Mouse (Mus musculus) common myeloid progenitor, adult 5-6 weeks (primary cell): ENCODE measurements around the gene Ms4a3. TPM values are rescaled to one million over a fixed set of nuclear protein-coding genes. Genes with fewer than 3 reads are reported as not detected.

Experiments used
- ATAC-seq: replicated peaks from 2 replicates; pipeline ENCODE4 v1.8.0; 2016; ENCODE audit warnings: low read depth, mild to moderate bottlenecking, moderate TSS enrichment, inconsistent platforms; ENCODE audit not compliant: poor library complexity, severe bottlenecking
- total RNA-seq: library from RNA; stranded (forward); fragments of 200-1000, 187-1606 nt; gene quantifications from 2 replicates; pipeline ENCODE4 v1.2.3, GENCODE M21; 2017

The Ms4a3 gene
- total RNA-seq, result 31.1 and 41.7 TPM in 2 replicates

DNA sequence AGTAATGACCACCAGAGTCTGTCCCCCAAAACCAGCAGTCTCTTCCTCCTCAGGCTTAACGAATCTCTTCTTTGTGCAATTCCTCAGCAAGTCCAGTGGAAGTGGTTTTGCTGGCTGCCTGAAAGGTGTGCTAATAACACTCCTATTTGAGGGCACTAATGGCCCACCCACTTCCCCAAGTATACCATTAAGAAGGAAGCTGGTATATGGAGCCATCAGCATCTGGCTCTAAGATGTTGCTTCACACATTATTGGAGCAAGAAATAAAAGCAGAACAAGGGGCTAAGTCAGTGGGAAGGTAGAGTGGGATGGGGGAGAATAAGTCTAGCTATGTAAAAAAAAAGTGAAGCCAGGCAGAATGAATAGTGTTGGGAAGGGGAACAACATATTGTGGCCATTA, at the start of gene Ms4a3:
Ms4a3 (minus strand) TSS at position 120 of the 400 bp plus-strand sequence.
- peak; percentile 56 for ATAC-seq

- ATAC-seq, result no peak
Observed at GRCm38 (mm10) chr19:11661562-11661961, 20.9 kb upstream of the Ms4a3 start.

DNA sequence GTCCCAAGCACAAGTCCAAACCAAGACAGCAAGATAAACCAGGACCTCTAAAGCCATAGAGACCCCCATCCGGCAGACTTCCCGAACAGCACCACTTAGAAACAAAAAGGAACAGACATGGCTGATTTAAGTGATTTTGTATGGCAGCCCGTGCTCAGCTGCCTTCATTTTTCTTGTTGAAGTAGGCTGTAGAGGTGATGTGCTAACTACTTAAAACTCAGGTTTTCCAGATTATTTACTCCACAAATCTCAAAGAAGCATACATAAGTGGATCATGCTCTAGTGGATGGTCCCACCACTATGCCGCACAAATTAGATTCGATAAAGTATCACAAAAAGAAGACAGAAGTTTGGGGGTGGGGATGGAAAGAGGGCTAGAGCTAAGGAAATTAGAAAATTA, 19.8 kb upstream of the Ms4a3 start, which contains the start of gene Oosp2:
Oosp2 (minus strand) TSS at position 101 of the 400 bp plus-strand sequence.
- ATAC-seq, result no peak

DNA sequence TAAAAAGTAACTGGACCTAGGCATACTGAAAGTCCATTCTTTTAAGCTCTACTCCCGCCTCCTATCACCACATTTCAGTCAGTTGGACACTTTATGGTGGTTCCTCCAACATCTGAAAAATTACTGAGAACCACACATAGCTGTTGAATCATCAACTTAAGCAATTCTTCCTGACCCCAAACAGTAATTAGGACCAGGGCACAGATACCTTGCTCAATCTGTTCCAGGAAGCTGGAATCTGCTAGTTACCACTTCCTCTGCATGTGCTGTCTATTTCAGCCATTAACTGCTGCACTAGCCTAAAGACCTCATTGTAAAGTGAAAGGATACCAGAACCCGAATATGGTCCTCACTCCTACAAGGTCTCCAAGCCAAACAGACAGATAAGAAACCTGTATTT, 18.5 kb upstream of the Ms4a3 start:
- ATAC-seq, result peak; percentile 86

GRCm38 (mm10) chr19:11649564-11649963, 8.9 kb upstream of the Ms4a3 start:
- ATAC-seq, result no peak

GRCm38 (mm10) chr19:11646166-11646565, 5.5 kb upstream of the Ms4a3 start:
- ATAC-seq, result peak; percentile 58

DNA sequence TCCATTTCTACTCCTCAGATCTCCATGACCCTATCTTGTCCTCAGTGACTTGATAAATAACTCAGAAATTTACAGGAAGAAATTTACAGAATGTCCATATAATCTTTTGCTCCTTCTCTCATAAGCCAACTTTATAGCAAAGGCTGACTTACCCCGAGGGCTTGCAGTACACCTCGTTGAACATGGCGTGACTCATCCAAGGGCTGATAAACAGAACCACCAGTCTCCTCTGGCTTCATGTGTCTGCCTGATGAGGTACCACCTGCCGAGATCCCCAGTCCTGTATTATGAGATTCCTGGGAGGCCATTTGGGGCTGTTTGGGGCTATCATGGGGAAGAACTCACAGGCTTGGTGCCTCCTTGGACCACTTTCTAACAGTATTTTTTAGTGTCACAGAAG, 1.6 kb downstream of the Ms4a3 start:
- no peak for ATAC-seq

DNA sequence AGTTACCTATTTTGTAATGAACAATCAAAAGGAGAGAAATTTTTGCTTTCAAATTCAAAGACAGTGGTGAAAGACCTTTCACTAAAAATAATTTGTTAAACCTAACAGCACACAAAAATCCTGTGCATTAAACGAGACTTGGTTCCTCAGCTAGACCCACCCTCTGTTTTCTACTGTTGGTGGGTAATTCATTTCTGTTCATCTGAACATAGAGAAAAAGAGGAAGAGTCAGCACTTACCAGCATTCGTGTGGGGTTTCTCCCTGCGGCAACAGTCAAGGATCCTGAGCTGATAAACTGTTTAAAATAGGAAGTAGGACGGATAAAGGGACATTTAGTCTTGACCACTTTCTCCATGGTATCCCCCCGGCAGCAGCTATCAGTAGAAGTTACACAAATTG, 5.1 kb downstream of the Ms4a3 start:
- ATAC-seq, result peak; percentile 76

DNA sequence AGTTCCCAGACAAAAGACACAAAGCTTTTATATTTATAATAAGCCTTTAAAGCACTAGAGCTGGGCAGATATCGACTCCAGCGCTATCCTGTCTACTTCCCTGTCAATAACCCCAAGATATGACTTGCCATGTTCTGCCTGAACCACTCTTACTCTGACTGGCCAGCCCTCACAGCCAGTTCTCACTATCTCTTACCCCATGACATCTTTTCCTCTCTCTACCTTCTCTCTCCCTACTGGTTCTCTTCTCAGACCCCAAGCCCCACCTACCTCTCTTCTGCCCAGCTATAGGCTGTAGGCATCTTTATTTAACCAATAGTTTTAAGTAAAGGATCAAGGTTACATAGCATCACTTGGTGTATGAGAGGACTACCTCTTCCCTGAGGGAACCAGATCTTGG, 6.3 kb downstream of the Ms4a3 start:
- peak; percentile 48; the same call in 1 of the 2 replicates for ATAC-seq

DNA sequence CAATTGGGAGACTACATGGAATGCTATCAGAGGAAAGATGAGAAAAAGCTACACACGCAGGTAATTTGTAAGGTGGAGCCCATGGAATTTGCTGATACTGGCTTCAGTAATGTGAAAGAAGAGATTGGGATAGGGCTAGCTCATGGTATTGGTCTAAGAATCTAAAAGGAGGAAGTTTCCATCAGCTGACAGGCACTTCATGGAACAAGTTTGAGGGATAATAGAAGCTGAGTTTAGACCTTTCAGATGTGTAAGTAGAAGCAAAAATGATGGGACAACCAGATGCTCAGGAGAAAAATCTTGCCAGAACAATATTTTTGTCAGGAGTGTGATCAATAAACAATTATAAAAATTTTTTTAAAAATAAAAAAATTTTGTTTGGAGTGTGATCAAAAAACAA, 6.9 kb downstream of the Ms4a3 start:
- no peak for ATAC-seq

DNA sequence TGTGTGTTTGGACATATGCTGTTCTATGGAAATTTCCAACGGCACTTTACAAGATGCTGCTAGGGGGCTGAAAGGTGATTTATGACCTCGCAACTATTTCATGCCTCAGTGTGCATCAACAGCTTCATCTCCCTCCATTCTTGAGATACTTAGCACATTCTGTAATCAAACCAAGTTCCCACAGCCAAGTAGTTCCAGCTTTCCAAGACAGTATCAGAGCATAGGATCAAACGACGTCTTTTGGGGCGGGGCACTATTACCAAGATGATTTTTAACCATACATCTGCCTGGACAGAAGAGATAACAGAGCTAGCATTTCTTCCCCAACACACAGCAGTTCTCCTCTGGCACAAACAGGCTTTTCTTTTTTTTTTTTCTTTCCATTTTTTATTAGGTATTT, 15.4 kb downstream of the Ms4a3 start:
- ATAC-seq, result peak; percentile 45; the same call in 1 of the 2 replicates

- ATAC-seq, result no peak
Observed at GRCm38 (mm10) chr19:11624800-11625199, 15.9 kb downstream of the Ms4a3 start.

GRCm38 (mm10) chr19:11623551-11623950, 17.1 kb downstream of the Ms4a3 start, which contains the start of gene Ms4a2:
TSS of gene Ms4a2 (minus strand) at chr19:11623719.
- no peak for ATAC-seq

DNA sequence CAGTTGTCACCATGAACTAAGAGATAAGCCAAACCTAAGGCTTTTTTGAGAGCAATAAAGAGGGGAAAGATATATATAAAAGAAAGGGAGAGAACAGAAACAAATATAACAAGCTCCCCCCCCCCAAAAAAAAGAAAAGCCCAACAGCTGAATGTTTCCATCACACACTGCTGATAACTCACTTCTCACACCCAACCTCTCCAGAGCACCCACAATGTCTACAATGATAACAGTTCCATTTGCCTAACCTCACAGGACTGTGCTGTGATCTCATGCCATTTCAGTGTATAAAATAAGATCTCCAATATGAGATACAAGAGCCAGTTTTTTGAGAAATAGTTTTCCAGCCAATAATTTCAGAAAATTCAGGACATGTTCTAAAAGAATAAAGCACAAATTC, 22.7 kb downstream of the Ms4a3 start:
- no peak for ATAC-seq

DNA sequence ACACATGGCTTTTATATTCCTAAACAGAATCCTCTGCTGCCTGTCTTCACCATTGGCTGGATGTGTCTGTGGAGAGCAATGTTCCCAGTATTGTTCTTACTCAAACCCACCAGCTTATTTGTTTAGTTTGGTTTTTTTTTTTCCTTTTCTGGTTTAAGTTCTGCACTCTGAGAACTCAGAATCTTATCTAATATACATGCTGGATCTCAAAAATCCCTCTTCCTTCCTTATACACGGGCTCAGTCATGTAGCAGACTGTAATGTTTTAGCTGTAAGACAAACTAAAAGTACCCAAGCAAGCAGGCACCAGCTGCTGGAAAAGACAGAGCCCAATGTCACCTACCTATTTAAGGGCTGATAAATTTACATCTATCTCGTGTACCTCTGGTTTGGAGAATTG, 25.8 kb downstream of the Ms4a3 start:
- ATAC-seq, result no peak

DNA sequence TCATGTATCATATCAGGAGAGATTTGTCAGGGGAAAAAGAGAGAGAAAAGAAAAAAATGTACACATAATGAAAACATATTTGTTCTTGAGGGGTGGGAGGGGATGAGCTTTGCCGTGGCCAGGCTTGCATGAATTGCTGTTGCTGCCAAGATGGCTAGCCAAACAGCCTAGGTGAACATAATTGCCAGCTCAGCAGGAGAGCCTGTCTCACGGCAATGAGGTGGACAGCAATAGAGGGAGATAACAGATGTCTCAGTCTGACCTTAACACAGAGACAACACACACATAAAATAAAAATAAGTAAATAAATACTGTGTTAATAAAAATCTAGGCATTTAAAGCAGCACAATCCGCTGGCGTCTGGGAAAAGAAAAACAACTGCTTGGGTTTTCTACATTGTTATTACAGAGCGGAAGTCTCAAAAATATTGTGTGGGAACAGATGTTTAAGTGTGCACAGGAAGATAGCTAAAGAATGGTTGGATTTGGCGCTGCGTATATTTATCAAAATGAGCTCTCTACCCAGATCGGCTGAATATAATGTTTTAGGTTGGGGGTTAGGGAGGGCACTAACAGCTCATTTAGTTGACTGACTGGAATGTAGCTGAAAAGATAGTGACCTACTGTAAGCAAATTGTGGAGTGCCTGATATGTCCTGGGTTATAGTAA, 26.7 kb downstream of the Ms4a3 start:
- no peak; the same call in 1 of the 2 replicates for ATAC-seq

GRCm38 (mm10) chr19:11613084-11613483, 27.6 kb downstream of the Ms4a3 start:
- ATAC-seq, result peak; percentile 55

DNA sequence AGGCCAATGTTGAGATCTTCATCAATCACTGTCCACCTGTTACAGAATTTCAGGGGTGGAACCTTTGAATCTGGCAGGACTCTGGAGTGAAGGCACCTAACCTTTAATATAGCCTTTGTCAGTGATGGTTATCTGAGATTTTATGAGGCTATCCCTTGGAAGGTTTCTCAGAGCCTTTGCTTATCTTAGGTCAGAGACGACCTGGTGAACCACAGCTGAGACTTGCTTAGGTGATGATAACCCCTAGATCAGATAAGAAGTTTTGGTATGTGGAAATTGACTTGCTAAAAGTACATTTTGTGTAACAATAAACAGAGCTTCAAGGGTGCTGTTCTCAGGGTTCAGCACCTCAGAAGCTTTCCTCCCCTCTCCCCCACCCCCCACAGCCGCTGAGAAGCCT, 28.4 kb downstream of the Ms4a3 start:
- ATAC-seq, result no peak

DNA sequence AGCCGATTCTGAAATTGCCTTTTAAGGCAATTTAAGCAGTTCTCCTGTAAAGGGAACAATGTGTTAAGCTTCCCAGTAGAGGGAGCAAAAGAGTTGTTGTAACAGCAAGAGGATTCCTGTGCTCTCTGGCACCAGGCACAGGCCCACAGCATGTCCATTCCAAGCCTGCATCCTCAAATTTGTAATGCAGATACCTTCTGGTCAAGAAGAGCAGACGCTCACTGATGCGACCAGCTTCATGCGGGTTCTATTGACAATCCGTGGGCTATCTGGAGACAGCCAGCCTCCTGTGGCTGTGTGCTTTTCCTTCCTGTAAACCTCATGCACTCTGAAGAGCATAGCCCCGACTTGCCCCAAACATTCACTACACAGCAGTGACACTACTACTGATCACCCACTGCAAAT, 29.1 kb downstream of the Ms4a3 start:
- peak; percentile 62 for ATAC-seq

DNA sequence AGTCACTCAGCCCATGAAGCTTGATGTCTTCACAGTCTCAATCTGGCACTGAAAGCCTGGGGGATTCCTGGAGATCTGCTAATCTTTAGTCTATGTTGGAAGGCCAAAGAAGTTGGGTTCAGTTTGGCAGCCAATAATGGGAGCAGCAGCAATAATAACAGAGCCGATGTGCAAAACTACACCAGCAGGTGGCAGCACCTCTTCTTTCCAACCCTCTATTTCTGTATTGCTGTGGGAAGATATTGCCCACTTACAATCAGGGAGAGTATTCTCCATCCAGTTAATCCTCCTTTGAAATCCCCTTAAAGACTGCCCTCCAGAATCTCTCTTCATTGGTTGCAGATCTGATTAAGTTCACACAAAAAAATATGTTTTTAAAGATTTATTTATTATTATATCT, 32.5 kb downstream of the Ms4a3 start:
- no peak for ATAC-seq

DNA sequence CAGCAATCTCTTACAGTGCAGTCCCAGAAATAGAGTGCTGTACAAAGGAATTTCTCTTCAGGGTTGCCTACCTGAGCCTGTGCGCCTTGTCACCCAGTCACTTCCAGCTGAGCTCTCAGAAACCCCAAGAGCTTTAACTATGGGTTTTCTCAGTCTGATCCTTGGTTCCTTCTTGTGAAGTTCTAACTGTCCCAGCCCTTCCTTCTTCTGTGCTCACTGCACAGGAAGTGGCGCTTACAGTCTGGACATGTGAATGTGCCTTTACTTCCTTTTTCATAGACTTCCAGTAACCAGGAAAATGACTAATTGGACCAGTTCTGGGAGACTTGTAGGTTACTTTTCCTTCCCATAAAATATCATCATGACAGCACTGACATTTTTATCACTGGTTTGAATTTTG, 36.0 kb downstream of the Ms4a3 start, which contains the start of gene Ms4a6d:
Ms4a6d (minus strand) TSS at position 247 of the 400 bp plus-strand sequence.
- ATAC-seq, result 0 out of 2 replicates have a peak, but pooled peaks have one; percentile 13

- ATAC-seq, result peak; percentile 96
Observed at GRCm38 (mm10) chr19:11602026-11602425, 38.6 kb downstream of the Ms4a3 start.
